Mouse (Mus musculus) limb, embryonic 14.5 days (tissue): ENCODE results near the gene Ssc5d. TPM values are rescaled to one million over a fixed set of nuclear protein-coding genes. Genes with fewer than 3 reads are reported as not detected.

ENCODE experiments used
- ATAC-seq: fragments of 200-750 bp; cut with Nextera tagmentation; 2 replicates; pipeline ENCODE4 v1.8.0; 2017; ENCODE audit warnings: low read depth, moderate number of reproducible peaks, moderate TSS enrichment; ENCODE audit not compliant: low FRiP score
- DNase-seq: peaks from one replicate; pipeline ENCODE4 v3.0.0-alpha.2; 2015; ENCODE audit warnings: low spot score
- H3K27ac ChIP-seq: fragments of 300-500 bp; sonication (generic); replicated peaks from 2 replicates; pipeline ENCODE4 v1.5.1; 2014; ENCODE audit warnings: low read depth, mild to moderate bottlenecking, low read length, moderate library complexity, mixed read lengths
- H3K27me3 ChIP-seq: fragments of 300-500 bp; sonication (generic); 2 replicates; pipeline ENCODE4 v1.6.1; 2014; ENCODE audit warnings: low read length, mixed read lengths; ENCODE audit not compliant: control insufficient read depth, insufficient read depth
- H3K36me3 ChIP-seq: fragments of 300-500 bp; sonication (generic); 2 replicates; pipeline ENCODE4 v1.6.1; 2014; ENCODE audit warnings: mild to moderate bottlenecking, low read length, moderate library complexity, mixed read lengths; ENCODE audit not compliant: control insufficient read depth, insufficient read depth
- H3K4me1 ChIP-seq: fragments of 300-500 bp; sonication (generic); 2 replicates; pipeline ENCODE4 v1.6.1; 2014; ENCODE audit warnings: antibody characterized with exemption, low read length, mixed read lengths; ENCODE audit not compliant: control insufficient read depth, insufficient read depth
- H3K4me2 ChIP-seq: fragments of 300-500 bp; sonication (generic); replicated peaks from 2 replicates; pipeline ENCODE4 v1.6.1; 2014; ENCODE audit warnings: low read depth, mild to moderate bottlenecking, low read length, moderate library complexity; ENCODE audit not compliant: severe bottlenecking
- H3K4me3 ChIP-seq: fragments of 300-500 bp; sonication (generic); replicated peaks from 2 replicates; pipeline ENCODE4 v1.5.1; 2014; ENCODE audit warnings: low read length
- H3K9ac ChIP-seq: fragments of 300-500 bp; sonication (generic); 2 replicates; pipeline ENCODE4 v1.6.1; 2014; ENCODE audit warnings: mild to moderate bottlenecking, low read depth, low read length, moderate library complexity; ENCODE audit not compliant: severe bottlenecking
- H3K9me3 ChIP-seq: fragments of 300-500 bp; sonication (generic); 2 replicates; pipeline ENCODE4 v1.6.1; 2016; ENCODE audit warnings: low read length; ENCODE audit not compliant: control insufficient read depth
- POLR2A ChIP-seq: fragments of 200-500 bp; IDR thresholded peaks from 2 replicates; pipeline ENCODE4 v1.8.0; 2012; ENCODE audit warnings: inconsistent platforms, mild to moderate bottlenecking, moderate library complexity, borderline replicate concordance; ENCODE audit not compliant: insufficient read depth, insufficient read length; ENCODE audit errors: extremely low read depth
- whole genome bisulfite sequencing: fragments of 180-500 bp; shearing (Covaris S2); extraction: QIAGEN DNeasy Blood & Tissue Kit; methylation state at CpG from one replicate; pipeline ENCODE4 v1.1.7; 2014; 5-methylcytosine and 5-hydroxymethylcytosine counted together
- polyA plus RNA-seq, 2 experiments: library from polyadenylated mRNA; depleted of rRNA in 1 of 2; stranded (reverse) in 1 of 2; unstranded in 1 of 2; fragments of >200 nt; fragmentation: Nextera tagmentation in 1 of 2; extraction: Ambion mirVana in 1 of 2; gene quantifications; 2 replicates each; pipeline versions ENCODE4 v1.2.1 to v1.2.3; 2012 to 2014

The Ssc5d gene
- polyA plus RNA-seq, 2 experiments = 13.6 to 38.1 TPM

DNA sequence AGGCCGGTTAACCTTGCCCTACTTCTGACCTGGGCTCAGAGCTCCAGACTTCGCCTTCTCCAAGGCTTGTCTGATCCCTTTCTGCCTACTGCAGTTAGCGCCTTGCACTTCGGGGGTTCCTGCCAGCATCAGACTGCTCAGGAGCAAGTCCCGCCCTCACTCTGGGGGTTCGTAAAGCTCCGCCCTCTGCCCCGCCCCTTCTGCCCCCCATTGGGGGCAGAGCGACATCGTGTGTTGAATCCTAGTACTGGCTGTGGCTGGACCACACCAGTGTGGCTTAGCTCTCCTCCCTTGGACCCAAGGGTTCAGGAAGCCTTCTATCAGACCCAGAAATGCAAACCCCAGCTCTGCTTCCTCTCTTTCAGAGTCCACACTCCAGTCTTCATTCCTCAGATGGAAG, 38.7 kb downstream of the Ssc5d start, which contains the start of gene Sbk2:
TSS of gene Sbk2 (minus strand) at position 135 of the 400 bp plus-strand sequence.
- TF ChIP-seq POLR2A = no peak
- no peaks in the 10 kb centered on the region for H3K4me1 ChIP-seq
- H3K27me3 ChIP-seq = no peaks in the 10 kb centered on the region
- no peaks in the 10 kb centered on the region for H3K36me3 ChIP-seq
- H3K27ac ChIP-seq = no peak within 1 kb of the TSS
- H3K9ac ChIP-seq = no peak within 1 kb of the TSS
- peak; percentile 87 for ATAC-seq
- no peak within 1 kb of the TSS for H3K4me2 ChIP-seq
- 1% methylated on average over 10 of the region's 10 CpGs for WGBS
- DNase-seq = peak; percentile 77
- no peaks in the 10 kb centered on the region for H3K9me3 ChIP-seq
- H3K4me3 ChIP-seq = no peak within 1 kb of the TSS

DNA sequence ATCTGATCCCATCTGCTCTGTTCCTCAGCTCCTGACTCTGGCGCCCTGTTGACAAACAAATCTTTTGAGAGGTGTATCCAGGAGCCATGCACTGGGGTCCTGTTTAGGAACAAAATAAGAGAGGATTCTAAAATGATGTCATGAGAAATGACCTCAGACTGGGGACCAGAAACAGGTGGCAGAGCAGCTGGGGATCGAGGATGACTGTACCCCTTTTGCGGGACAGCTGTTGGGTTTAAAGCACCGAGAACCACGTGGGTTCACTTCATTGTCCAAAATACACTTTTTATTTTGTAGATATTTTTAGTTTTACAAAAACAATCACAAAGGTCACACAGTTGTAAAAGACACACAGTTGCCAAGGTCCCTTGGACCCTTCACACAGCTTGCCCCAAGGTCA, 39.4 kb downstream of the Ssc5d start:
- no peaks in the 10 kb centered on the region for H3K36me3 ChIP-seq
- ATAC-seq (no peak), DNase-seq (no peak)
- H3K9me3 ChIP-seq = no peaks in the 10 kb centered on the region
- no peak for TF ChIP-seq POLR2A
- no peak overlapping the region for H3K9ac ChIP-seq
- H3K27me3 ChIP-seq = no peaks in the 10 kb centered on the region
- no peaks in the 10 kb centered on the region for H3K4me1 ChIP-seq
- no peak overlapping the region for H3K4me2 ChIP-seq
- H3K4me3 ChIP-seq = no peak overlapping the region
- no peak overlapping the region for H3K27ac ChIP-seq
- 76% methylated on average over 5 of the region's 5 CpGs for WGBS

DNA sequence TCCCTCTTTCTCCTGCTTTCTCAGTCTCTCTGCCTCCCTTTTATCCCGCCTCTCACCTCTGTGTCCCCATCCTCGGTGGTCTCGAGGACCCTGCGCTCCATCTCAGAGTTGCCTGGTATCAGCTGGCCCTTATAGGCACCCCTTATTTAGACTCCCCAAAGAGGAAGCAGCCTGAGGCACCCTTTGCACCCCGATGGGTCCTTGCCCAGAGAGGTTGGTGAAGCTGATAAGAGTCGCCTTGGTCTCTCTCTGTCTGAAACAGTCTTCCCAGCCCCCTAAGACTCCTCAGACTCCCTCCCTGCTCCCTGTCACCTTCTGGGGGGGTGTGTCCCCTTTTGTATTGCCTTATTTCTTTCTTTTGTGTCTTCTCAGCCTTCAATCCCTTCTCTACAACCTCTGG, 45.5 kb downstream of the Ssc5d start, which contains the start of gene Sbk3:
TSS of gene Sbk3 (minus strand) at position 101 of the 400 bp plus-strand sequence.
- H3K36me3 ChIP-seq = no peaks in the 10 kb centered on the region
- no peak for ATAC-seq
- 37% methylated on average over 6 of the region's 6 CpGs for WGBS

DNA sequence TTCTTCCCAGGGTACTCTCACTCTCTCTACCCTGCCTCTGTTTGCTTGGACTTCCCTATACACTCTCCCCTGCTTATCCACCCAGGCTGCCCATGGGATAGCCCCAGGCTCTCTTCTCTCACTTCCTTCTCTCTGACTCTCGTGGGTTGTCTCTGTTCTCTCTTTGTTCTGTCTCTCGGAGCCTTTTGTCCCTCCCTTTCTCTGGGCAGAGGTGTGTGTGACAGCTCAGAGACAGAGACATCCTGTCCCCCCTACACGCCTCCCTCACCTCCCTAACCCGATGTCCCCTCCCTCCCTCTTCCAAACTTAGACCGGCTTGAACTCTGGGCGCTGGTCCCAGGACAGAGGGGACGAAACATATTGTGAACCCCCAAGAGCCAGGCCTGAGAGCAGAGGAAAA, 46.1 kb downstream of the Ssc5d start:
- no peak for ATAC-seq
- Histone ChIP-seq H3K27me3 (no peaks in the 10 kb centered on the region), H3K36me3 (no peaks in the 10 kb centered on the region), H3K4me1 (no peaks in the 10 kb centered on the region), H3K4me2 (no peak overlapping the region), H3K9me3 (no peaks in the 10 kb centered on the region), H3K27ac (no peak overlapping the region), H3K4me3 (no peak overlapping the region), H3K9ac (no peak overlapping the region)
- WGBS = 30% methylated on average over 7 of the region's 7 CpGs
- DNase-seq = no peak
- TF ChIP-seq POLR2A = no peak

More for the DNA sequence above, 45.5 kb downstream of the Ssc5d start, which contains the start of gene Sbk3:
- Histone ChIP-seq H3K9me3 (no peaks in the 10 kb centered on the region), H3K4me3 (no peak within 1 kb of the TSS), H3K4me2 (no peak within 1 kb of the TSS), H3K4me1 (no peaks in the 10 kb centered on the region), H3K27me3 (no peaks in the 10 kb centered on the region), H3K9ac (no peak within 1 kb of the TSS), H3K27ac (no peak within 1 kb of the TSS)
- no peak for TF ChIP-seq POLR2A
- no peak for DNase-seq

DNA sequence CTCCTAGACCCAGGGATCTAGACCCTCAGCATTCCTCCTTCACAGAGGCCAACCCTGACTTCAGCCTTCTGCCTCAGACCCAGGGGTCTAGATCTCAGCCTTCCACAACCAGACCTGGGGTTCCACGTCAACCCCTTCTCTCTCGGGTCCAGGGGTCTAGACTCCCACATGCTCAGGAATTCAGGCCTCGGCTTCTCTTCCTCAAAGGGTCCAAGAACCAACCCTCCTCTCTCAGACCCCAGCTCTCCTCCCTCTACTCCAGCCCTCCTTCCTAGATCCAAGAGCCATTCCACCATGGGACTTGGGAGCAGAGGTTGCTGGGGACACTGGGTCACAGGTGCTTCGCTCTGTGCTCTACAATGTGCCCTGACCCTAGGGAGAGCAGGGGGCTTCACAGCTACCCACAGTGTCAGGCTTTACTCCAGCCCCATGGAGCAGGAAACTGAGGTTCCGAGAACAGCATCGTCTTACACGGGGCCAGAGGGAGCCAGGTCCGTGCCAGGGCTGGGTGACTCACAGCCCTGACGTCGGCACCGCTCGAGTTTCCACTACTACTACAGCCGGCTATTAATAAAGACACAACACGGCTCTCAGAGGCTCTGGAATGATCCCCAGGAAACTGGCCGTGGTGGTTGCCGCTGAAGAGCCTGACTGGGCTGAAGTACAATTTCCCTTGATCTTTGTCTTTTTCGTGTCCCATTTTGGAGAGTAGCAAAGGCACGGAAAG, 46.9 kb downstream of the Ssc5d start:
- Histone ChIP-seq H3K36me3 (no peaks in the 10 kb centered on the region), H3K27ac (no peak overlapping the region), H3K27me3 (no peaks in the 10 kb centered on the region), H3K9me3 (no peaks in the 10 kb centered on the region), H3K4me3 (no peak overlapping the region), H3K9ac (no peak overlapping the region), H3K4me1 (no peaks in the 10 kb centered on the region), H3K4me2 (no peak overlapping the region)
- DNase-seq = peak; percentile 31
- no peak for ATAC-seq
- WGBS = 68% methylated on average over 18 of the region's 18 CpGs
- TF ChIP-seq POLR2A = no peak
